Mouse (Mus musculus) gastrocnemius, postnatal 25 days (tissue): ENCODE data around the gene Cplx3. TPM values are rescaled to one million over a fixed set of nuclear protein-coding genes. Genes with fewer than 3 reads are reported as not detected.

Experiments
- DNase-seq: peaks from one replicate; pipeline ENCODE4 v3.0.0; 2022
- total RNA-seq, 2 experiments: library from RNA; stranded (reverse); gene quantifications; 1 replicate in 1 of 2; 2 replicates in 1 of 2; pipeline ENCODE4 v1.2.3; 2021

Cplx3 gene
- total RNA-seq, 2 experiments from 2014 or later, result not detected

GRCm38 (mm10) chr9:57559568-57559967, 46.5 kb downstream of the Cplx3 start:
- DNase-seq, result no peak

DNA sequence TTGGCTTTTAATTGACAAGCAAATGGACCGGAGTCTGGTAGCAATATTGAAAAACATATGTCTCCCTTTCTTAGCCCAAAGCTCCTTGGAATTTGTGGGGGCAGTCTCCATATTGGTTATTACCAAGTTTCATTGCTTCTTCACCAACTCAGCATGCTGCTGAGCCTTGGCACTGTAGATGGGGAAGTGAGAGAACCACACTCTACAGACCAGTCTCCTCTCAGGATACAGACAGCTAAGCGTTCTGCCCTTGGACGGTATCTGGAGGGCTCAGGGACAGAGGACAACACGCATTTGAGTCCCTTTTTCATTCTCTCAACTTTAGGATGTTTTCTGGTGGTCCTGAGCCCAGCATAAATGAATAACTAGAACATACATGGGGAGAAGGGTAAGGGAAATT, 47.5 kb downstream of the Cplx3 start:
- no peak for DNase-seq

- no peak for DNase-seq
Observed at GRCm38 (mm10) chr9:57557215-57557614, 48.9 kb downstream of the Cplx3 start.

- no peak for DNase-seq
Observed at GRCm38 (mm10) chr9:57554753-57555152, 51.3 kb downstream of the Cplx3 start.

GRCm38 (mm10) chr9:57553119-57553518, 53.0 kb downstream of the Cplx3 start:
- no peak for DNase-seq

DNA sequence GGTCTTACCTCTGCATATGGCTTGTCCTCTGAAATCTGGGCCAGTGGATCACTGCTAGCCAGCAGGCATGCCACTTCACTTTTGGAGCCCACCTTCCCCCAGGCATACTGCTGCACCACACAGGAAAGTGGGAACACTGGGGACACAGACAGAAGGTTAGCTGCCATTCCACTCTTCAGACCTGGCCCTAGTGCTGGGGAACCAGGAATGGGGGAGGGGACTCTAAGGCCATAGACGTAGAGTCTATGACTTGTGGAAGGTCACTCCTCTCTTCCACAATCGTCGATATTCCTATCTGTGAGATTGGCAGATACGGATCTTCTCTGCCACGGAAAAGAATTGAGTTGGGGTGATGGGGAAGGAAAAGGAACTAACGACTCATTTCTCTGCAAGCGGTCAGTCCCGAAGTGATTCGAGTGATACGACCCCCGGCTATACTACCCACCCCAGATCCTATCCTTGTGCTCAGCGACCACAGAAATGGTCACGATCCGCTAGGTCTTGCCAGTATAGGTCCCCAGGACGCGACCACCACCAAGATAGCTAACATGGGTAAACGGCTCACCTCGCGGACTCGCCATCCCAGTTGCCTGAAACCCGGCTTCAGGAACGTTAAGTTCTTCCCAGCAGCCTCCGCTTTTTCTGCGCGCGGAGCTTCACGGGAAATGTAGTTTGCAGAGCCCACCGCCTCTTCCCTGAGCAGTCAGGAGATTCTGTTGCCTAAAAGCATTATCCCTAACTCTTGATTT, 53.8 kb downstream of the Cplx3 start, which contains the start of gene Mpi:
Gene Mpi (minus strand): TSS at position 625 of the 749 bp plus-strand sequence.
- DNase-seq, result peak; percentile 45

DNA sequence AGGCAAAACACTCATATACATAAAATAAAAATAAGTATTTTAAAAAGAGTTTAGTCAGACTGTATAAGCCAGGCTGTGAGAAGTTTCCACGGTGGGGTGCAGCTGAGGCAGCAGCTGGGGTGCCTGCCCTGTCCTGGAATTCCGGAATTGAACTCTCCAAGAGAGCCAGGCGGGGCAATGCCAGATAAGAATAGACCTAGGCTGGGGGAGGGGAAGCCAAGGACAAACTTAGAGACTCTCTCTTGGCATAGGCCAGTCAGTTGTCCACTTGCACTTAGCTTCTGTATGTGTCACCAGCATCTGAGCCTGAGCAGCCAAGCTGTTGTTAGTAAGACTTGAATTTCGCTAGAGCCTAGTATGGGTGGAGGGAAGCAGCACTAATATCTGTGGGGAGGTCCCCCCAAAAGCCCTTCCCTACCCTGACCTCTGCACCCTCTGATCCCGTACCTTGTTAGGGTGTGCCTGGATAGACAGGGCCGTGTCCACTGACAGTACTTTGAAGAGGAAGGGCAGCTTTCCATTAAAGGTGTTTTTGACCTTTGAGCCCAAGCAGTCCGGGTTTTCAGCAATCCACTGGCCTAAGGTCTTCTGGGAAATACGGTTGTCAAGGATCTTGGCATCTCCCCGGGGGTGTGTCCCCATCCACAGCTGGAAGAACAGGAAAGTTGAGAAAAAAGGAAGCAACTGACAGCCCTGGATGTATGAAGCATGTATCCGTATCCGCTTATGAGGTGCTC, 55.8 kb downstream of the Cplx3 start:
- DNase-seq, result peak; percentile 62

Other genes starting within 250 kb of the Cplx3 start
- gene Ppcdc, start 166.2 kb downstream of the Cplx3 start, total RNA-seq, result 1 to 10 TPM; 5.7 to 8.1 TPM
- gene Scamp5, start 138.2 kb downstream of the Cplx3 start, total RNA-seq, result 1 to 10 TPM; 1.4 to 2.4 TPM
- gene Rpp25, start 102.3 kb downstream of the Cplx3 start, total RNA-seq, result not detected
- gene Cox5a, start 85.0 kb downstream of the Cplx3 start, total RNA-seq, result 1,000 to 10,000 TPM; 1,447 to 1,511 TPM
- gene Fam219b, start 68.8 kb downstream of the Cplx3 start, total RNA-seq, result 1 to 10 TPM; 3.3 to 5.6 TPM
- 10 to 100 TPM; 75.1 to 87.6 TPM for gene Mpi, start 53.5 kb downstream of the Cplx3 start, total RNA-seq
- gene Scamp2, start 45.3 kb downstream of the Cplx3 start, total RNA-seq, result 10 to 100 TPM; 31.3 to 36.9 TPM
- 1 to 10 TPM; 3.8 to 4.0 TPM for gene Ulk3, start 16.8 kb downstream of the Cplx3 start, total RNA-seq
- not detected for gene Lman1l, start 14.5 kb upstream of the Cplx3 start, total RNA-seq
- gene Csk, start 47.4 kb upstream of the Cplx3 start, total RNA-seq, result 10 to 100 TPM in 1 of 2 experiments, 1 to 10 TPM in 1; 8.4 to 13.0 TPM
- gene Cyp1a2, start 77.4 kb upstream of the Cplx3 start, total RNA-seq, result not detected
- under 1 TPM; 0.21 to 0.31 TPM for gene Cyp1a1, start 81.6 kb upstream of the Cplx3 start, total RNA-seq
- gene Edc3, start 102.3 kb upstream of the Cplx3 start, total RNA-seq, result 1 to 10 TPM; 4.9 to 6.0 TPM
- gene Clk3, start 159.6 kb upstream of the Cplx3 start, total RNA-seq, result 10 to 100 TPM; 28.7 to 31.3 TPM
- 1 to 10 TPM; 2.1 to 2.8 TPM for gene Arid3b, start 230.5 kb upstream of the Cplx3 start, total RNA-seq